Mouse (Mus musculus): ENCODE data around the gene Slc6a17.
A peak's percentile ranks its signal among the peaks of the same experiment; 100 is the strongest.

The Slc6a17 gene

DNA sequence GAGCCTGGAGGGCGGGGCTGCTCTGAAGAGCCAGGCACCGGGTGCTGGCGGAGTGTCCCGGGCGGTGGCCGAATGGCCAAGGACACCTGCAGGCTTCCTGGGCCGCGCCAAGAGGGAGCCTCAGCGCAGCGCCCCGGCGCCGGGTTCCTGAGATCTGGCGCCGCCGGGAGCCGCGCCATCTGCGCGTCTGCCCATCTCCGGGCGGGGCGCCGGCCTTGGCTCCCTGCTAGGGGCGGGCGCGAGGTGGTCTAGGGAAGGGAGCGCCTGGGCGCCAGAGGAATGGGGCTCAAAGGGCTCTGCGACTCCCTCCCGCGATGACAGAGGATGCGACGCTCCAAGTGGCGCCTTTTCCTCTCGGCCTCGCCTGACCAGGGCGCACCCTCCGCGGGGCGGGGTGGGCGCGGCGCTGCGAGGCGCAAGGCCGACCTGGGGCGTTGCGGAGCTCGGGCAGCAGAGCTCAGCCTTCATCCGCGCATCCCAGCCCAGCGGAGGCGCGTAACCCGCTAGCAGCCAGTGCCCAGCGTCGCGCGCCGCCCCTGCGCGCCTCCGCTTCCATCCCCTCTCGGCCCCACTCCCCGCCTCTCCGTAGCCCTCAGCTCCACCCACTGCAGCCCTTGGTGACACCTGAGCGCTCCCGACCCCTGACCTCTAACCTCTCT, 57.9 kb downstream of the Slc6a17 start:
- DNase-seq = peak; percentile 65 to 66

DNA sequence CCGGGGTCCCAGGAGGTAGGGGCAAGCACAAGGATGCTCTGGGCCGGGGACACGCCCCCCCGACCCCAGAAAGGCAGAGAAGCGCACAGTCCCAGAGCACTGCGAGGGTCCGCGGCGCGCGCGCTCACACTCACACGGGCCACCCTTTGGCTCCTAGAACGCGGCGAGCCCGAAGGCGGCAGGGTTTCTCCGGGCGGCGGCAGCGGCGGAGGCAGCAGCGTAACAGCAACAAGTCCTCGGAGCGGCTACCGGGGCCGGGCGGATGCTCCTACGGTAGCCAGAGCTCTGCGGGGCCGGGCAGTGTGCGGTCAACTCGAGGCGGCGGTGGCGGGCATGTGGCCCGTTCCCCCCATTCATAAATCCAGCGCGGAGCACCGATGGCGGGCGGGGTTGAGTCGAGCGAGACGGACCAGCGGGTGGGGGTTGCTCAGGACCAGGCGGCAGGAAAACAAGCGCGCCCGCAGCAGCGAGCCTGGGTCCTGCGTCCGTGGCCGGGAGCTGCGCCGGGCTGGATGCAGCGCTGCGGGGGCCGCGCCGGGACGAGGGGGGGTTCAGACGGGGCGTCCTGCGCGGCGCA, 58.5 kb downstream of the Slc6a17 start, which contains the start of gene Kcnc4:
TSS of gene Kcnc4 (minus strand) at position 357 of the 577 bp plus-strand sequence.
- DNase-seq = peak; percentile 63 to 67

DNA sequence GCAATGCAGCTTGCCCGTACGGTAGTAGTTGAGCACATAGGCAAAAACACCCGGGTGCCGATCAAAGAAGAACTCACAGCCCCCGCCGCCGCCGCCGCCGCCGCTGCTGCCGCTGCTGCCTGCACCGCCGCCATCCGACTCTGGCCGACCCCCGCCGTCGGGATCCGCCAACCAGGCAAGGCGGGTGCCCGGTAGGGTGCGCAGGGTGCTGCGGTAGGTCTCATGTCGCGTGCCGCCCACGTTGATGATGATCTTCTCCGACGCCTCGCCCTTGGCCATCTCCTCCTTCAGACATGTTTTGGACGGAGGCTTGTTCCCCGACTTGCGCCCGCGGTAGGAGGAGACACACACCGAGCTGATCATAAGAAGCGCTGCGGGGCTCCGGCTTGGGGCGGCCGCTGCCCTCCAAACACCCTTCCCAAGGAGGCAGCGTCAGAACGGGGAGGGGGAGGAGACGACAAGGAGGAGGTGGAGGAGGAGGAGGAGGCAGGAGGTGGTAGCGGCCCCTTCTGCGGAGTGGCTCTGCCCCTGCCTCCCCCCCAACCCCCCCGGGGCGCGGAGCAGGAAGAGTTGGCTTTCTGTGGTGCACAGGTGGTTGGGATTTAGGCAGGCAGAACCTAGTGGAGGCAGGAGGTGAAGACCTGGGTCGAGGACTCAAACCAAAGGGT, 59.2 kb downstream of the Slc6a17 start:
- DNase-seq = peak; percentile 64 to 68

DNA sequence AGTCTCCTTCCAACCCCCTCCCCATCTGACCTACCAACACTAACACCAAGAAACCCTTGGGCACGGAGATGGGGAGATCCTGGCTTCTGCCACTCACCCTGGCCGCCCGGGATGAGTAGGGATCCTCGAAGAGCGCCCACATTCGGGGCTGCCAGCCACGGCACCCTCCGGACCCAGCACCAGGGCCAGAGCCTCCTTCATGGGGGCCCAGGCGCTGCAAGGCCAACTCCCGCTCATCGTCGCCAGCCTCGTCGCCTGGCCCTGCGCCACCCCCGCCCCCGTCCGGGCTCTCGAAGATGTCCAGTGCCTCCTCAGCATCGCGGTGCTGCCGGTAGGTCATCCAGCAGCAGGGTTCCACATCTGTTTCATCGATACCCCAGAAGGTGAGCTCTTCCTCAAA, 59.7 kb downstream of the Slc6a17 start:
- DNase-seq = peak; percentile 63 to 67

DNA sequence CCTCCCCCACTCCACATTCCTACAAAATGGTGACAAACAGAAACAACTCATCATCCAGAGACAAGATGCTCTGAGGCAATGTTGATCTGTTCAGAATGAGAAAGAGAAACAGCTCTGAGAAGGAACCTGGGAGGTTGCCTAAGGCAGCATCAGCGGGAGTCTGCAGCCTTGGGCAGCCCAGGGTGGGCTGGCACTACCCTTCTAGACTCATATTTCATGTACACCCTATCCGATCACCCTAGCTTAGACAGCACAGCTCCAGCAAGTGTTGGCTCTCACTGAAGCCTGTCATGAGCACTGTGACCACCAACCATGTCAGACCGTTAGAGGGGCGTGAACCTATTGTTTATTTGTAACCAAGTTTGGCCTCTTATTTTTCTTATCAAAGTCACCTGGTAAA, 63.5 kb downstream of the Slc6a17 start:
- DNase-seq = no peak

DNA sequence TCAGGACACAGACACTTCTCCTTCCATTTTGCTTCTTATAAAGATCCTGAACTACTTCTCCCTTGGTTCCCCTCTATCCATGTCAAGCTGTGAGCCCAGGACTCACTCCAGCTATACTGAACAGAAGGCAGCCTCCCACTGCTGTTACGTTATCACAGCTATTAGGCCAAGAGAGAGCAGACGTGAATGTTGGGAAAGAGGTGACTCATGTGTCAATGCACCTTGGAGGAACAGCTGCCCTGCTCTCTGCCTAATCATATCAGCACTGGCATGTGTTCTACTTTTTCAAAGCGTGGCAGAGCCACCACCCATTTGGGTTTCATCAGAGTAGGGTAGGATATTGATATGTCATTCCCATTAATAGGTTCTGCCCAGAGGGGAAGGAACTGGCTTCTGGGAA, 71.0 kb downstream of the Slc6a17 start:
- no peak for DNase-seq

DNA sequence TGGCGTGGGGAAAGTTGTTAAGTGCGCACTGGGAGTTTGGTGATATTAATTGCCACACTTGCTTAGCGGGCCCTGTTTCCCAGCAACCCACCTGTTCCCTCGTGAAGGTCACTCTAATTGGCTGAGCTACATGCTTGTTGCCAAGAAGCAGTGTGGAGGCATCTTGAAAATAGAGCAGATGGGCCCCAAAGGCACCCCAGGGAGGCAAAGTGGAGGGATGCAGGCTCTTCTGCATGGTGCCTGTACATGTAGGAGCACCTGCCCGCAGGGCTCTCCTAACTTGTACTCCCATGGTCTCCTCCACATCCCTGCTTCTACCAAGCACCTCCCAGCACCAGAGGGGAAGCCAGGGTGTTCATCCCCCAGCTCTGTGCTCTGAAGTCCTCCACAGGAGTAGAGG, 74.0 kb downstream of the Slc6a17 start:
- peak in 1 of 2 experiments; percentile 50 for DNase-seq

DNA sequence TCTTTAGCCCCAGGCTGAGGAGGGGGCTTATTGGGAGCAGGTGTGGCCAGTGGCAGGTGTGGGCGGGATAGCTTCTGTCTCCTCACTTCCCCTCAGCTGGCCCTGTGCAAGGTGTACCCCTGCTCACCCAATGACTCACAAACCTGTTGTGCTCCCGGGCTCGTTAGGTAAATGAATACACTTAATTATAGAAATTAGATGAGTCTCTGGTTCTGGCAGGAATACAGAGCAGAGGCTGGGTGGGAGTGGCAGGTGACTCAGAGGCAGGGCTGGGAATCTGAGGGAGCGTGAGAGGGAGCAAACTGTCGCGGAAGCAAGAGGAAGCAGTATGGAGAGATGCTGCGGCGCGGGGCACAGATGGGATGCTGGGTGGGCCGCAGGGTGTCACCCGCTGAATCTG, 75.6 kb downstream of the Slc6a17 start:
- DNase-seq = no peak

DNA sequence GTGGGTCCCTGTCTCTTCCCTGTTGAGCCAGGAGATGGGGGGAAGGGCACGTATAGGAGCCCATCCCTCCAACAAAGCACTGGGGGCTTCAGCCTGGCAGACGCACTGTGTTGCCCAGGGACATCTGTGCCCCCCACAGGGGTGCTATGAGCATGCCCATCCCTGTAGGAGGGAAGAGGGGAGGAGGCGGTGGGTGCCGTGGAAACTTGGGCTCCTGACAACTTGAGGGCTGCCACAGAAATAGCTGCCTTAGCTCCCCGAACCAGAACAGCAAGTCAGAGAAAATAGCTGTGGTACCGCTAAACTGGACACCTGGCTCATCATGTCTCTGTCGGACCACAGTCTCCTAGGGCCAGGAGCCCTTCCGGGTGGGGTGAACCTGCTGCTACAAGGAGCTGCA, 76.5 kb downstream of the Slc6a17 start:
- no peak for DNase-seq

DNA sequence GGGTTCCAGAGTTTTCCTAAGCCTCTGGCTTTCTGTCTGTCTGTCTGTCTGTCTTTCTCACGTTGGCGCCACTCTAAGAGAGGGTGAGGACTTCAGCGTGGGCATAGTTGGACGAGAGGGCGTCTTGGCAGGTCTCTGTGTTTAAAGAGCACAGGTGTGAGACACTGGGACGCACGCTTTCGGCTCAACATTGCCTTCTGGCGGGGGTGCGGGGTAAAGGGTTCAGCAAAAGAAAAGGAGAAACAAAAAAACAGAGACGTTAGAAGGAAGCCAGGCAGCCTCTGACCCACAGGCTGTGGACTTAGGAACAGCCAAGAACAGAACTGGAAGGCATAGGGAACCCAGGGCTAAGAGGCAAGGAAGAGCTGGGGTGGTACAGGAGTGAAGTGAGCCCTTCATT, 78.5 kb downstream of the Slc6a17 start:
- DNase-seq = no peak

DNA sequence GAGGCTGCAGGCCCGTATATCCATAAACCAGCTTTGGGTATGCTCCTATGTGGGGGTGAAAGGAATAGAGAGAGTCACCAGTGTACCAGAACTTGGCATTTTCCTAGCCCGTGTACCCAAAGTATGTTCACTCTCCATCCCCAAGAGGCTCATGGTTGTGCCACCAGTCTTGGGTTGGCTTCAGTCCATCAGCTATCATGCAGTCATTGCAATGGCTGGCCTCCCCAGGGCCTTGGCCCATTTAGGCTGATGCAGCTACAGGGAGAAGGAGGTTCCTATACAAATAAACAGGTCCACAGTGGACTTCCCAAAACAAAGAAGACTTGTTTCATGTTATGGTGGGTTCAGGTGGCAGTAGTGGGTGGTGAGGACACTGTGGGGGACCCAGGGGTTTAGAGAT, 80.2 kb downstream of the Slc6a17 start:
- DNase-seq = no peak

DNA sequence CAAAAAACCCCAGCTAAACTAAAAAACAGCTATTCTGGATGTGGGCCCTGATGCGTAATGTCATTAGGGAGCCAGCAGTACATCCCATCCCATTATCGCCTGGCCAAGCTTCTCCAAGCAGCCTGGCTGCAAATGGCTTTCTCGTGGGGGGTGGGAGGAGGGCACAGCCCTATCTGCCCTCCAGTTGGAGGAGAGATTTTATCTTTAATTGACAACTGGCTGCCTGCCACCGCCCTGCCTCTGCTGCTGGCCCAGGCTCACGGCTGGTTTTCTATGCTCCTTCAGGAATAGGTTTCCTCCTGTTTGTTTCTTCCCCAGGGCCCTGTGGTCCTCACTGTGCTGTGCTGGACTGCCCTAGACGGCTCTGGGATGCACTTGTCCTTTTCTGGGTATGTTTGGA, 81.4 kb downstream of the Slc6a17 start:
- peak; percentile 86 to 90 for DNase-seq

DNA sequence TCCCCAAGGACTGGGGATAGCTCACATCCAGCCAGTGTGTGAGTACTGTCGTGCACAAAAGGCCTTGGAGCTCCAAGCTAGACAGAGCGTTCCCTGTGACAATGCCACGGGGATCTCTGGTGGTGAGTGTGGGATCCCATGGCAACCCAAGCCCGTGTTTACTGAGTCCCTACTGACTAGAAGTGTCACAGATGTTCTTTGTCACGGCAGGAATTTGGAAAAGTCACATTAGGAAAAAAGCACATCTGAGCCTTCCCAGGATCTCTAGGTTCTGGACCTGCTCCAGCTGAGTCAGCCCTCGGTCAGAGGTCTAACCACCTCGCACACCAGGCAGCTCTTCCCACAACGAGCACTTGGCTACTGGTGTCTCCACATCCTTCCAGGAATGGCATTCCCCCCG, 84.2 kb downstream of the Slc6a17 start:
- DNase-seq = no peak

DNA sequence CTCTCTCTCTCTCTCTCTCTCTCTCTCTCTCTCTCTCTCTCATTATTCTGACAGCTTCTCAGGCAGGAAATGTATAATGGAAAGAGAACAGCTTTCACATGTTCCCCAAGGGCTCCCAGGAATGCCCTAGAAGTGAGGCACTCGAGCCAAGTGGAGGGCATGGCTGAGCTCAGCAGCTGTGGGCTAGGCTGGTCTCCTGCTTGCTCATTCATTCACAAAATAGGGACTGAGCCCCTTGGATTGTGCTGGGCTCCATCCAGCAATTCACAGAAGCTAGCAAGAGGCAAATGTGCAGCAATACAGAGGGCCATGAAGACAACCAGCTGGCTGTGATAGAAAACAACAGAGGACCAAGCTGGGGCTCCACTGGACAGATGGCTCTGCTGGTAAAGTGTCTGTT, 86.5 kb downstream of the Slc6a17 start:
- peak; percentile 69 to 80 for DNase-seq

DNA sequence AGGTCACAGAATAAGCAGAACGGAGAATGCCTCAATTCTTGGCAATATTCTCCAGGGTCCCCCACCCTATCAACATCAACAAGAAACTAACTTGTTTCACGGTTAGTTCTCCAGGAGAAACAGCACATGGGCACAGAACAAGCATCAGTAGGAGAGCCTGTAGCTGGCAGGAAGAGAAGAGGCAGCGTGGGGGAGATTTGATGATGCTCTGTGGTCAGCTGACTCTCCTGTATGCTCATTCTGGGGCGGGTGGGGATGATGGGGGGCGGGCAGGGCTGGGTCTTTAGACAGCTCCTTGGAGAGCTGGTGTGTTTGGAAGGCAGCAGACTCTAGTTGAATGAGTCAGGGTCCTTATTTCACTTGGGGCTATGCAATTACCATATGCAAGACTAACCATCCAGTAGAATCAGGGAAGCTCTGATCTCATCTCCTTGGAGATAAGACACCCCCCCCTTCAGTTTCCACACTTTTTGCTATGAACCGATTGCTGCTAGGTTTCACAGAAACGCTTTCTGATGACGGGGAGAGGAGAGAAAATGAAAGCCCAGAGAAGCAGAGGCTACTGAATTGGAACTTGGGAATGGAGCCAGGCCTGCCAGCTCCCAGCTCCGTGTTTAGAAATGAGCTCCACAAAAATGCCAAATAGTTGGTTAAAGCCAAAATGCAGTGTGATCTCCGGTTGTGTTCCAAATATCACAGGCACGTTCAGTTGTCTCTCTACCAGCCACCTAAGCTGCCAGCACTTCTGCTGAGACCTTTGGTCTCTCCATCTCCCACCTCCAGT, 93.4 kb downstream of the Slc6a17 start:
- peak; percentile 55 to 68 for DNase-seq

DNA sequence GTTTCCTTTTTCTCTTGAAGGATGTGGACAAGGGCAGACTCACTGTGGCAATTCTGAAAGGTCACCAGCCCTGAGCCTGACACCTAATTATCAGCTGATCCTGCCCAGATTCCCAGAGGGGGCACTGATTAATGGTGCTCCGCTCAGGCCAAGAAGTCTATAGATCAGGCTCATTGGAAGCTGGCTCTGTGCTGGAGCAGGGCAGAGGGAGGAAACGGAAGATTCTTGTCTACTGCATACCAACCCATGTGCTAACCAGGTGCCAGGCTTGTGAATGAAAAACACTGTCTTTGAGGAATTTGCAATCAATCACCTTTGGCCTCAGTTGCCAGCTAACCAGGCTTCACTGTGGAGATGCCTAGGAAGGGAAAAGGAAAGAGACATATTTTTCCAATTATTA, 97.7 kb downstream of the Slc6a17 start:
- DNase-seq = no peak
